Mouse (Mus musculus) layer of hippocampus, postnatal 25 days (tissue): ENCODE data around the gene Evi5l. TPM values are rescaled to one million over a fixed set of nuclear protein-coding genes. Genes with fewer than 3 reads are reported as not detected.
"Not testable (repeated sequence)": the region's sequence is repeated elsewhere in the genome, so short reads cannot be mapped to it uniquely, and the experiment has no call there.

ENCODE experiments used
- DNase-seq, 2 experiments: peaks; one replicate each; pipeline ENCODE4 v3.0.0; 2022; ENCODE audit warnings: mixed read lengths in 2 of 2, low spot score in 1 of 2; ENCODE audit errors: extremely low spot score in 1 of 2
- total RNA-seq, 2 experiments: library from RNA; stranded (reverse); gene quantifications; 2 replicates each; pipeline ENCODE4 v1.2.3; 2021

The Evi5l gene
- total RNA-seq, 2 experiments from 2014 or later, result 98.2 to 110 TPM

DNA sequence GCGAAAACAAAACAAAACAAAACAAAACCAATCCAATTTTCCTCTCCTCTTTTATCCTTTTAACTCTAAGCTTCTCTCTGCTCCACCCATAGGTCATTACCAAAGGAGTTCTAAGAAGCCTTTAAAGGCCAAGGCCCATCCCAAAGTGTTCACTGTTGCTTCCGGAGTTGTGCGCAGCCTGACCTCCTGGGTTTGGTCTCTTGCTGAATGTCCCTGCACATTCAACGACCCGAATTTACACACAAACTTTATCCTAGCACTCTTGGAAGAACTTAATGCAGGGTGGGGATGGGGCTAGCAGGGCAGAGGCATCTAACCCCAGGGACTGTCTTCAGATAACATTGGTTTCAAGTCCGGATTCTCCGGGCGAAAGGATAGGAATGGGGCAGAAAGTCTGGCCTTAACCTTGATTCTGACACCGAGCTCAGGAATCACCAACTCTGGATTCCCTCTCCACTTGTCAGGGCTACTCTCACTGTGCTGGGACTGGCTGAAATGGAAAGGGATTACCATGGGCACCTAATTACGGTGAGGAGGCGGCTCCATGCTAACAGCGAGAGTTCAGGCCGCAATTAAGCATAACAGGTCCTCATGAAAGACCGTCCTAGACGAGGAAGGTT is 71.6 kb downstream of the Evi5l start:
- no peak for DNase-seq

DNA sequence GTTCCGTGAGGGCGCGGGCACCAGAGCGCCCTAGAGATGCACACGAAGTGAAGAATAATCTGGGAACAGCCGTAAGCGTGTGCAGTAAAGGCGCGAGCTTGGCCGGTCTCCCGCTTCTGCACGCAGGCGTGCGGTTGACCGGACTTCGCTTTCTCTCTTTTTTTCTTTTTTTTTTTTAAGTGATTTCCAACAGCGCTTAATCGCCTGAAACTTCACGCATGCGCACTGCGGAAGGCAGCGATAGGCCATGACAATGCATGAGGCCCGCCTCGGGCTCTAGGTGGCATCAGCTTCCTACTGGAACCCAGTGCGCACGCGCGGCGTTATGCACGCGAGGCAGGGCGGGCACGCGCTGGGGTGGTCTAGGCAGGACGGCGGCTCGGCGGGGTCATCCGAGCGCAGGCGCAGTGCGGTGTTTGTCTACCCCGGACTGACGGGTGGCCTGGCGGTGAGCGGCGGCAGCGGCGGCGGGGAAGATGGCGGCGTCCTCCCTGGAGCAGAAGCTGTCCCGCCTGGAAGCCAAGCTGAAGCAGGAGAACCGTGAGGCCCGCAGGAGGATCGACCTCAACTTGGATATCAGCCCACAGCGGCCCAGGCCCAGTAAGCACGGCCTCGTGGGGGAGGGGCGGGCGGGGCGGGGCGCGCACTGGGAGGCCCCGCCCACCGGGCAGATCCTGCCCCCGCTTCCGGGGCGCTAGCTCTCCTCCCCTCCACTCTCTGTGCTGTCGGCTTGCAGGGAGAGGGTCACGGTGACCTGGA is 72.2 kb downstream of the Evi5l start, which contains the start of the genes Map2k7 and Gm49320:
Map2k7 (plus strand) TSS at position 307 of the 759 bp plus-strand sequence.
Gm49320 (plus strand) TSS at position 432 of the 759 bp plus-strand sequence.
- DNase-seq, result peak; percentile 99

GRCm38 (mm10) chr8:4239193-4239890 is 73.0 kb downstream of the Evi5l start:
- DNase-seq, result no peak

DNA sequence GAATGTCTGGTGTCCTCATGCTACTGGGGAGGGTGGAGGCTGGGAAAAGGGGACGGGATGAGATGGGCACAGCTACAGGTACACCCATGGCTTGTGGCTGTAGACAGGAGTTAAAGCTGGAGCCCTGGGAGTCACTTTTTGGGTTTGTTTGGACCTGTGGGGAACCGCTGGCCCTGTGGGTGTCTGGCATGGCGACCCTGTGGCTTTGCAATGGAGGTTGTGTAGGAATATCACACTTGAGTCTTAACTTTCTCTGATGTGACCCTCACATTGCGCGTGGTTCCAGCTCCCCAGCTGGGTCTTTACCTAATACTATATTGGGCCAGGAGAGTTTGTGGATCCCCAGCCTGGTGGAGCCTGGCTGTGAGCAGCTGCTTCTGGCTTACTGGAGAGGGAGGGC is 78.7 kb downstream of the Evi5l start:
- DNase-seq, result no peak

DNA sequence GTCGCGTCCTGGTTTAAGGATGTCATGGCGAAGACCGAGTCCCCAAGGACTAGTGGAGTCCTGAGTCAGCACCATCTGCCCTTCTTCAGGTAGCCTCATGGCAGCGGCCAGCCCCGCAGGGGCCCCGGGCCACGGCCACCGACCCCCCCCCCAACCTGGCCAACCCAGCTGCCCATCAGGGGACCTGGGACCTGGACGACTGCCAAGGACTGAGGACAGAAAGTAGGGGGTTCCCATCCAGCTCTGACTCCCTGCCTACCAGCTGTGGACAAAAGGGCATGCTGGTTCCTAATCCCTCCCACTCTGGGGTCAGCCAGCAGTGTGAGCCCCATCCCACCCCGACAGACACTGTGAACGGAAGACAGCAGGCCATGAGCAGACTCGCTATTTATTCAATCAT is 79.4 kb downstream of the Evi5l start:
- DNase-seq, result no peak

DNA sequence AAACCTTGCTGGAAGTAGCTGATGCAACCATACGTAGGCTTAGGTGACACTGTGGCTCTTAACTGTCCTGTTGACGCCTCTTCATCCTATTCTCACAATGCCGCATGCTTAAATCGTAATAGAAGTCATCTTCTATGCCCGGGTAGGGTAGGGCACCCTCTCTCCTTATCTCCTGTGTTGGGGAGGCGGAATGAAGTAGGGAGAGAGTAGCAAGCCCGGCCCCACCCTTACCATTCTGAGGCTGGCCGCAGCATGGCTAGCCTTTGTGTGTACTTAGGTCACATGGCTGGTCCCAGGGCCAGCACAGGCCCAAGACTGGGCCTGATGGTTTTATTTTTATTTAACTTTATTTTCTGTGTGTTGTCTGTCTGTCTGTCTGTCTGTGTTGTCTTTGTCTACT is 80.9 kb downstream of the Evi5l start:
- no peak for DNase-seq

DNA sequence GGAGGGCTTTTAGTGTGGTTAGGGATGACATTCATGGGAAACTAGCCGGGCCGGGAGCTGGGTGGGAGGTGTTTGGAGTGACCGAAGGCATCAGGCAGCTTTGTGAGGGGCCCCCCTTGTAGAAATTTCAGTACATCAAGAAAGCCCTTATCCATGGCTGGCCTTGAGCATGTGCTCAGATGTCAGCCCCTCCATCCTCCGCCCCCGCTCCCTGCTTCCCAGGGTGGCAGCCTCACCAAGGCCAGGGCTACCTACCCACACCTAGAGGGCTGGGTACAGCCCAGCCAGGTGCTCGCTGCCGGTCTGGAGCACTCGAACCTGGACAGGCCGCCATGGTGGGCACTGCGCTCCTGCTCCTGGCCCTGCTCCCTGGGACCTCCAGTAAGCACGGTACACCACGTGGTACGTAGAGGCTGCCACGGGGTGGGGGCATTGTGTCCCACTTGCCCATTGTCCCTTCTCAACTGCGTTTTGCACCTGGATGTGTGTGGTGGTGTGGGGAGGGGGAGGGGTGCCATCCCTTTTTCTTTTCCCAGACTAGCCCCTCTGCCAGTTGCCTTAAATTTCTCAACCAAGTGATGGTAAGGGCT is 81.7 kb downstream of the Evi5l start, which contains the start of gene Tgfbr3l:
Tgfbr3l (plus strand) TSS at position 264 of the 590 bp plus-strand sequence.
- no peak for DNase-seq

- no peak for DNase-seq
Measured at GRCm38 (mm10) chr8:4249213-4249612, 82.8 kb downstream of the Evi5l start.

DNA sequence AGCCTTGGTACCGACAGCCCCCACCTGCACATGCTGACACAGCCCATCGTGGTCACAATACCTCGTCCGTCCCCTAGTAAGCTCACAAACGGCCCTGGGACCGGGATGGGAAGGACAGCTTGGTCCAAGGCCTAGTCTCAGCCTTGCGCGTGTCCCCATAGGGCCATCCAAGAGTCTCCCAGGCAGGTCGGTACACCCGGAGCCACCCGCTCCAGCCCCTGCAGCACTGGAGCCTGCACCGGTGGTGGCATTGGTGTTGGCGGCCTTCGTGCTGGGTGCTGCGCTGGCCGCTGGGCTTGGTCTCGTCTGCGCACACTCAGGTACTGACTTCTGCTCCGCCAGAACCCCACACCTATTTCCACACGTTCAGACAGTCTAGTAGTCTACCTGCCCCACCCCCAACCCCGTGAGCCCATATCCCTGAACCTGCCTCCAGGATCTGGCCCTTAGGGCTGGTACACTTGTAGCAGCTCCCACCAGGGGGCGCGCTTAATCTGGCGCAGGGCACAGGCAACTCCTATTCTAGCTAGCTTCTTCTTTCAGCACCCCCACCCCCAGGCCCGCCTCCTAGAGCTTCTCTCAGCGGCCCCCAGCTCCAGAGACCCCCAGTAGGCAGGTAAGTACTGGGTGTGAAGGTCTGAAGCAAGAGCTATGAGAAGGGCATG is 84.1 kb downstream of the Evi5l start:
- peak; percentile 85 to 95 for DNase-seq

DNA sequence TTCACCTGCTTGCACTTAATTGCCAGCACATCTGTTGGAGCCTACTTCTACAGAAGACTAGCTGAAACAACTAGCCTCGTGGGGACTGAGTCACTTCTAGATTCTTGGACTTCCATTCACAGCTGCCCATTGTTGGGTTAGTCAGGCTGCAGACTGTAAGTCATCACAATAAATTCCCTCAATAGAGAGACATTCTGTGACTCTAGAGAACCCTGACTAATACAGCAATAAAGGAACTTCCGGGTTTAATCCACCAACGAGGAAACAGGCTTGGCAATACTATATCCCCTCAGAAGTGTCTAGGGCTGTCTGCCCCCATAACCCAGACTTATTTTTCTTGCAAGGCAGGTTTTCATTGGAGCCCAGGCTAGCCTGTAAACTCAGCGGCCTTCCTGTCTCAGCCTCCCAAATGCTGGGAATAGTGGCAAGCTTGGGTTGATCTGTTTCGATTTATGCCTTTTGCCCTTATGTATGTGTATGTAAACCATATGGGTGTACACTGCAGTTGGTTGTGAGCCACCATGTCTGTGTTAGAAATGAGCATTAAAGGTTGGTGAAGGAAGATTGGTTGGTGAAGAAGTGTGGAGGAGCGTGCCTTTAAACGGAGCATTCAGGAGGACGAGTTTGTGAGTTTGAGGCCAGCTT is 85.9 kb downstream of the Evi5l start:
- no peak for DNase-seq

DNA sequence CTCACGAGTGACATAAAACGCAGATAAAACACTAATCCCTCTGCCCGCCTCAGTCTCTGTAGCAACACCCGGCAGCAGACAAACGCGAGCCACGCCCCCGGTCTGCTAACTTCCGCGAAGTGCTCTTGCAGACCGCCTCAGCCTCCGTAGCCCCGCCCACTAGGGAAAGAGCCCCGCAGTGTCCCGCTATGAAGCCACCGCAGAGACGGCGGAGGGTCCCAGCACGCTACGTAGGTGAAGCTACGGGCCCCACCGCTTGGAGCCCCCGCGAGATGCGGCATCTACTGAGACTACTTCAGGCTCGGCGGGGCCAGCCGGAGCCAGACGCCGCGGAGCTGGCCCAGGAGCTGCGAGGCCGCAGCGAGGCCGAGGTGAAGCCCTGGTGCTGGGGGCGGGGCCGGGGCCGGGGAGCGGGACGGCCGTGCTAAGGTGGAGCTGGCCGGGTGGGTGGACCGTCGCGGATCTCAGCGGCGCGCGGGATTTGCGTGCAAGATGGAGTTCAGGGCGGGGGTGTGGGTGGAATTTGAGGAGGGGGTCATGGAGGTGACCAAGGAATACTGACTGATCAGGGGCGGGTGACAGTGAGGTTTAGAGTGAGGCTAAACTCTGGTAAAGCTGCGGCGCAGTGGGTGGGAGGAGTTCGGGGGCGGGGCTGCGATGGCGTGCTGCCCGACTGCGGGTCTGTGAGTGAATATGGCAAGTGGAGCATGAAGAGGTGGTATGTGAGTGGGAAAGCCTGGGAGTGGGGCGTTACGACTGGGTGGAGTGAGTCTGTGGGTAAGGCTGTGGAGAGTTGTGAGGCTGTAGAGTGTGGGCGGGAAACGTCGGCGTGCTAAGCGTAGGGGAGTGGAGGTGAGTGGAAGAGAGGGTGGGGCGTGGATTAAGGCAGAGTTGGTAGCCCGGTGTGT is 86.8 kb downstream of the Evi5l start, which contains the start of gene Snapc2:
Snapc2 (plus strand) TSS at position 147 of the 908 bp plus-strand sequence.
- peak; percentile 87 to 91 for DNase-seq

DNA sequence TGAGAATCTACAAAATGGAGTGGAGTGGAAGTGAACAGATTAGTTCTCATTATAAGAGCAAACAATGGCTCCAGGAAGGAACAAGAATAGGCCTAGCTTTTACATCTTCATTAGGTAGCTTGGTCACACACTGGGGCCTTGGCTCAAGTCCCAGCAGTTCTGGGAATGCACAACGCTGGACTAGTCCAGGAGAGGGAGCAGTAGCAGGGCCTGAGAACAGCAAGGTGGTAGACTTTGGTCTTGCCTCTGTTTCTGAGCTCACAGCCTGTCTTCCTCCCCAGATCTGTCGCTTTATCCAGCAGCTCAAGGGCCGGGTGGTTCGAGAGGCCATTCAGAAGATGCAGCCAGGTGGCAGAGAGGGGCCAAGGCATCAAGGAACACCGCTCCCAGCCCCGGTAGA is 87.6 kb downstream of the Evi5l start:
- DNase-seq, result peak in 1 of 2 experiments; percentile 60

DNA sequence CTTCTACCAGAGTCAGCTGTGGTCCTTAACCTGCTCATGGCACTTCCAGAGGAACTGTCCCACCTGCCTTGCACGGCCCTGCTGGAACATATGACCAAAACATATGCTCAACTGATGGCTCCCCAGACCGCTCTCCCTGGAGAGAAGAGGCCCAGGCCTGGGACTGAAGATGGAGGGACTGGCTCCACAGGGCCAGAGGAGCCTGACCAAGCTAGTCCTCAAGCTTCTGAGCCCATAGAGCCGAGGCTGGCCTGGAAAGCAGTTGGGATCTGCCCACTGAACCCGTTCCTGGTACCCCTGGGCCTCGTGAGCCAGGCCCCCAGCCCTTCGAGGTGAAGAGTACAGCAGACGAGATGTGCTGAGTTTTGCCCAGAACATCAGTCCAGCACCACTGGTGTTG is 89.1 kb downstream of the Evi5l start:
- not testable (repeated sequence) for DNase-seq

DNA sequence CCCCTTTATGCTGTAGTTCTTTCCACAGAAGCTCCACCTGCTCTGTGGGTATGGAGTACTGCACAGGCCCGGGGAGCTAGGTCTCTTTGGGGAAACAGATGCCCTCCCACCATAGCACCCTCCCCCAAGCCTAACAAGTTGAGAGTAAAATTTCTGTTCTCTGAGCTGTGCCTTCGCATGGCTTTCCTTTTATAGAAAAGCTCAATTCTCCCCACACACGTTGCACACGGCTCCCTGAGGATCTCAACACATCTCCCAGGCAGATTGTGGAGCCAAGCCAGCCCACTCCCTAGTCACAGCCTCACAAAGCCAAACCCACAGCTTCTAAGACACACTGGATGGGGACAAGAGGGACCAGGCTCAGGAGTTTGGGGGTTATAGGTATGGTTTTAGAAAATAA is 90.5 kb downstream of the Evi5l start:
- peak; percentile 63 to 69 for DNase-seq

- DNase-seq, result no peak
Measured at GRCm38 (mm10) chr8:4257350-4257749, 91.0 kb downstream of the Evi5l start.

GRCm38 (mm10) chr8:4258233-4258632 is 91.9 kb downstream of the Evi5l start:
- peak; percentile 85 to 89 for DNase-seq

DNA sequence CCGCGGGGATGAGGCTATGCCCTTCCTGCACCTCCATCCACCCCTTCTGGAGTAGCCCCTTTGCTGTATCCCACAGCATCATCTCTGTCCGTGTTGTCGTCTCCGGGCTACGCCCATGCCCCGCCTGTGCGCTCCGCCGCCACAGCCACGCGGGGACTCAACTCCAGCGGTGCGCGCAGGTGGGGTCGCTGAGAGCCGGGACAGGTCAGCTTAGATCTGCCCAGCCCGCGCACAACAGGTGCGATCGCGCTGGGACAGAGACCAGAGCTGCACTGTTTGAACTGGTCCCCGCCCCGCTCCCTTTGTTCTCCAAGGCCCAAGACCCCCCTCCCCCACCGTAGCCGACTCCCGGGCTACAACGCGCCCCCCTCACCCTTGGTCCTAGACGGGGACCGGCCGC is 92.3 kb downstream of the Evi5l start:
- DNase-seq, result peak in 1 of 2 experiments; percentile 43

- DNase-seq, result peak; percentile 91 to 92
Measured at GRCm38 (mm10) chr8:4259125-4259804, 92.9 kb downstream of the Evi5l start, which contains the start of gene Ctxn1. Gene Ctxn1 (minus strand): TSS chr8:4259274.
